ENCODE assay signal across 19 mouse cellular contexts in genomic region chr6:119764355-119764754, GRCm38 (mm10).
A peak's percentile ranks its signal among the peaks of the same experiment; 100 is the strongest.
DNase-seq lines count a peak whose midpoint lies in the region; ATAC-seq and TF ChIP-seq lines count a peak whose summit lies in the region.
"Had no signal": no experiment of that assay in that cellular context is flagged by ENCODE, and none has a peak within 500 bp of the region (broad histone marks: within the 10 kb centered on the region; RNA-seq: fewer than 3 reads in every experiment).

No protein-coding gene starts in this region.

- ATAC-seq in forebrain, postnatal 0 days = no peak
- no peak for ATAC-seq in forebrain, embryonic 11.5 days (replicated peaks; ENCODE audit: low FRiP score)
- ATAC-seq in lung, postnatal 0 days = no peak
- no peak for ATAC-seq in inflammation-experienced regulatory T-cells, adult 6 months
- ATAC-seq: forebrain, embryonic 15.5 days had no signal

- no peak for TF ChIP-seq EP300 in lung, postnatal 0 days (IDR thresholded peaks at IDR 0.05)

- no peak overlapping the region for H3K27ac ChIP-seq in forebrain, postnatal 0 days (ENCODE audit: low read depth, low read length)
- H3K27ac ChIP-seq in forebrain, embryonic 11.5 days (ENCODE audit: low read depth, low read length) = no peak overlapping the region
- no peak overlapping the region for H3K27ac ChIP-seq in lung, postnatal 0 days (ENCODE audit: low read length)
- no peak overlapping the region for H3K27ac ChIP-seq in cortical plate, adult 2 months (ENCODE audit: insufficient read depth, low read length)
- H3K27ac ChIP-seq: forebrain, embryonic 15.5 days; heart, embryonic 15.5 days; hindbrain, embryonic 10.5 days; limb, embryonic 10.5 days had no signal

- H3K9me3 ChIP-seq in forebrain, postnatal 0 days (ENCODE audit: low read length) = no peaks in the 10 kb centered on the region
- no peaks in the 10 kb centered on the region for H3K9me3 ChIP-seq in forebrain, embryonic 11.5 days (ENCODE audit: control insufficient read depth, low read length)
- no peaks in the 10 kb centered on the region for H3K9me3 ChIP-seq in lung, postnatal 0 days (ENCODE audit: low read length)
- H3K9me3 ChIP-seq: forebrain, embryonic 15.5 days; heart, embryonic 15.5 days; hindbrain, embryonic 10.5 days; limb, embryonic 10.5 days had no signal

- H3K27me3 ChIP-seq in forebrain, postnatal 0 days (ENCODE audit: insufficient read depth, low read length) = no peaks in the 10 kb centered on the region
- H3K27me3 ChIP-seq in forebrain, embryonic 11.5 days (ENCODE audit: control insufficient read depth, insufficient read depth, low read length) = no peaks in the 10 kb centered on the region
- no peaks in the 10 kb centered on the region for H3K27me3 ChIP-seq in lung, postnatal 0 days (replicated peaks; ENCODE audit: insufficient read depth, low read length)
- H3K27me3 ChIP-seq: forebrain, embryonic 15.5 days; heart, embryonic 15.5 days had no signal

- peak; percentile 37 for TF ChIP-seq CTCF in forebrain, postnatal 0 days (IDR thresholded peaks at IDR 0.05; ENCODE audit: low read depth)
- 0 out of 2 replicates have a peak, but pooled peaks have one; percentile 13 for TF ChIP-seq CTCF in lung, postnatal 0 days (IDR thresholded peaks at IDR 0.05)
- TF ChIP-seq CTCF in cortical plate, adult 2 months (IDR thresholded peaks at IDR 0.05; ENCODE audit: extremely low read depth, insufficient read depth, low read length) = 0 out of 2 replicates have a peak, but pooled peaks have one; percentile 11

- H3K36me3 ChIP-seq in forebrain, postnatal 0 days (ENCODE audit: insufficient read depth) = 0 out of 2 replicates have a peak, but pooled peaks cover 5% of the 10 kb centered on the region
- no peaks in the 10 kb centered on the region for H3K36me3 ChIP-seq in forebrain, embryonic 11.5 days (ENCODE audit: control insufficient read depth, insufficient read depth, low read length)
- no peaks in the 10 kb centered on the region for H3K36me3 ChIP-seq in lung, postnatal 0 days (ENCODE audit: insufficient read depth, low read length)

- no peaks in the 10 kb centered on the region for H3K4me1 ChIP-seq in forebrain, postnatal 0 days (ENCODE audit: insufficient read depth)
- H3K4me1 ChIP-seq in forebrain, embryonic 11.5 days (replicated peaks; ENCODE audit: control insufficient read depth, insufficient read depth, low read length) = no peaks in the 10 kb centered on the region
- no peaks in the 10 kb centered on the region for H3K4me1 ChIP-seq in lung, postnatal 0 days (ENCODE audit: insufficient read depth, low read depth, low read length)
- no peaks in the 10 kb centered on the region for H3K4me1 ChIP-seq in cortical plate, adult 2 months (ENCODE audit: control insufficient read depth, insufficient read depth, low read length)
- H3K4me1 ChIP-seq: forebrain, embryonic 15.5 days; heart, embryonic 15.5 days; hindbrain, embryonic 10.5 days; limb, embryonic 10.5 days had no signal

- no peak overlapping the region for H3K4me3 ChIP-seq in forebrain, postnatal 0 days (ENCODE audit: low read depth, low read length)
- H3K4me3 ChIP-seq in forebrain, embryonic 11.5 days (ENCODE audit: low read depth, low read length) = no peak overlapping the region
- H3K4me3 ChIP-seq in lung, postnatal 0 days (ENCODE audit: low read depth, low read length) = no peak overlapping the region
- no peak overlapping the region for H3K4me3 ChIP-seq in cortical plate, adult 2 months (ENCODE audit: insufficient read depth, low read length)
- H3K4me3 ChIP-seq: forebrain, embryonic 15.5 days; heart, embryonic 15.5 days; hindbrain, embryonic 10.5 days; limb, embryonic 10.5 days had no signal

- WGBS in forebrain, postnatal 0 days = 87% methylated on average over 3 of the region's 3 CpGs
- WGBS in forebrain, embryonic 11.5 days = 88% methylated on average over 3 of the region's 3 CpGs
- 94% methylated on average over 3 of the region's 3 CpGs for WGBS in lung, postnatal 0 days

- TF ChIP-seq POLR2A in cortical plate, adult 2 months (IDR thresholded peaks at IDR 0.05; ENCODE audit: extremely low read depth, insufficient read depth, low read length) = no peak

- H3K9ac ChIP-seq in forebrain, postnatal 0 days = no peak overlapping the region
- no peak overlapping the region for H3K9ac ChIP-seq in forebrain, embryonic 11.5 days (ENCODE audit: low read length)
- no peak overlapping the region for H3K9ac ChIP-seq in lung, postnatal 0 days (replicated peaks; ENCODE audit: low read depth)
- H3K9ac ChIP-seq: forebrain, embryonic 15.5 days; heart, embryonic 15.5 days had no signal

- H3K4me2 ChIP-seq in forebrain, postnatal 0 days (ENCODE audit: low read depth) = no peak overlapping the region
- no peak overlapping the region for H3K4me2 ChIP-seq in forebrain, embryonic 11.5 days (ENCODE audit: low read depth, low read length, severe bottlenecking)
- no peak overlapping the region for H3K4me2 ChIP-seq in lung, postnatal 0 days (replicated peaks; ENCODE audit: low read depth, low read length)
- H3K4me2 ChIP-seq: forebrain, embryonic 15.5 days; heart, embryonic 15.5 days; liver, embryonic 11.5 days had no signal

- peak; percentile 28 for DNase-seq in forebrain, postnatal 0 days
- DNase-seq in forebrain, embryonic 11.5 days (ENCODE audit: low spot score) = no peak
- DNase-seq in lung, postnatal 0 days (ENCODE audit: low spot score) = no peak
- no peak for DNase-seq in lung, postnatal 4 days
- DNase-seq in A20 (ENCODE audit: low read depth, low spot score) = peak; percentile 8
- DNase-seq: adrenal gland, postnatal 10 days; cerebellum, adult 8-10 months; kidney, adult 9 months; layer of hippocampus, postnatal 36 days; lung, adult 2 months; midbrain, embryonic 14.5 days; right cerebral cortex, postnatal 4 days had no signal

Comparison
In these comparisons a context has a peak if more than half of its experiments do, and no peak if none do; other contexts are left out.
1. DNase-seq: peak in forebrain, postnatal 0 days (single experiment) and A20 (single experiment); none in forebrain, embryonic 11.5 days (single experiment), lung, postnatal 0 days (single experiment) and lung, postnatal 4 days (0 of 2).
2. Peak in every context shown above with its lines, with median percentiles within 50 percentile points of each other: CTCF ChIP-seq.